Mouse (Mus musculus) limb, embryonic 12.5 days (tissue): ENCODE results near the gene Adcy6. TPM values are rescaled to one million over a fixed set of nuclear protein-coding genes. Genes with fewer than 3 reads are reported as not detected.

Source experiments
- ATAC-seq: fragments of 200-750 bp; cut with Nextera tagmentation; 2 replicates; pipeline ENCODE4 v1.8.0; 2017; ENCODE audit warnings: low read depth, moderate TSS enrichment; ENCODE audit not compliant: insufficient number of reproducible peaks, insufficient read depth, low FRiP score, low TSS enrichment
- H3K27ac ChIP-seq: fragments of 300-500 bp; sonication (generic); 2 replicates; pipeline ENCODE4 v1.5.1; 2016; ENCODE audit warnings: mild to moderate bottlenecking, moderate library complexity
- H3K27me3 ChIP-seq: fragments of 300-500 bp; sonication (generic); 2 replicates; pipeline ENCODE4 v1.6.1; 2016; ENCODE audit warnings: mild to moderate bottlenecking, moderate library complexity
- H3K36me3 ChIP-seq: fragments of 300-500 bp; sonication (generic); 2 replicates; pipeline ENCODE4 v1.6.1; 2016; ENCODE audit warnings: mild to moderate bottlenecking, moderate library complexity
- H3K4me1 ChIP-seq: fragments of 300-500 bp; sonication (generic); replicated peaks from 2 replicates; pipeline ENCODE4 v1.6.1; 2016
- H3K4me2 ChIP-seq: fragments of 300-500 bp; sonication (generic); 2 replicates; pipeline ENCODE4 v1.6.1; 2016; ENCODE audit warnings: mild to moderate bottlenecking, moderate library complexity
- H3K4me3 ChIP-seq: fragments of 300-500 bp; sonication (generic); replicated peaks from 2 replicates; pipeline ENCODE4 v1.5.1; 2016; ENCODE audit warnings: mild to moderate bottlenecking
- H3K9ac ChIP-seq: fragments of 300-500 bp; sonication (generic); replicated peaks from 2 replicates; pipeline ENCODE4 v1.6.1; 2016; ENCODE audit warnings: mild to moderate bottlenecking, moderate library complexity
- H3K9me3 ChIP-seq: fragments of 300-500 bp; sonication (generic); 2 replicates; pipeline ENCODE4 v1.6.1; 2016; ENCODE audit warnings: mild to moderate bottlenecking, moderate library complexity
- WGBS: fragments of 180-500 bp; shearing (Covaris S2); methylation state at CpG from one replicate; pipeline ENCODE4 v1.1.7; 2016; 5-methylcytosine and 5-hydroxymethylcytosine counted together
- polyA plus RNA-seq: library from polyadenylated mRNA; unstranded; fragments of >200 nt; fragmentation: Nextera tagmentation; extraction: Ambion mirVana; gene quantifications from 2 replicates; pipeline ENCODE4 v1.2.1, GENCODE M21; 2016

The Adcy6 gene
- polyA plus RNA-seq, 1 experiment from 2014 or later = 25.7 TPM

- Histone ChIP-seq H3K9ac (no peak overlapping the region), H3K27me3 (peaks cover 50% of the 10 kb centered on the region), H3K4me2 (no peak overlapping the region), H3K4me1 (peaks cover 47% of the 10 kb centered on the region), H3K9me3 (no peaks in the 10 kb centered on the region), H3K27ac (no peak overlapping the region), H3K36me3 (peaks cover 23% of the 10 kb centered on the region), H3K4me3 (no peak overlapping the region)
- 34% methylated on average over 3 of the region's 3 CpGs for WGBS
- ATAC-seq = no peak
These were observed 27.3 kb upstream of the Adcy6 start for GRCm38 (mm10) chr15:98637155-98637554.

- Histone ChIP-seq H3K27ac (no peak overlapping the region), H3K4me2 (peak overlapping the region; percentile 98), H3K4me1 (peaks cover 52% of the 10 kb centered on the region), H3K9me3 (no peaks in the 10 kb centered on the region), H3K36me3 (peaks cover 17% of the 10 kb centered on the region), H3K4me3 (no peak overlapping the region), H3K9ac (no peak overlapping the region; the same call in 1 of the 2 replicates), H3K27me3 (peaks cover 53% of the 10 kb centered on the region)
- ATAC-seq = no peak
- 54% methylated on average over 5 of the region's 5 CpGs for WGBS
These were observed 26.6 kb upstream of the Adcy6 start for GRCm38 (mm10) chr15:98636517-98636916.

- H3K9ac ChIP-seq = peak overlapping the region; percentile 88
- H3K27ac ChIP-seq = 0 out of 2 replicates have a peak overlapping the region, but pooled peaks have one; percentile 76
- peaks cover 65% of the 10 kb centered on the region for H3K27me3 ChIP-seq
- no peaks in the 10 kb centered on the region for H3K9me3 ChIP-seq
- peaks cover 60% of the 10 kb centered on the region for H3K4me1 ChIP-seq
- no peak for ATAC-seq
- H3K36me3 ChIP-seq = 0 out of 2 replicates have a peak, but pooled peaks cover 7% of the 10 kb centered on the region
- peak overlapping the region; percentile 82 for H3K4me3 ChIP-seq
- peak overlapping the region; percentile 98 for H3K4me2 ChIP-seq
- 1% methylated on average over 21 of the region's 21 CpGs for WGBS
These were observed 25.5 kb upstream of the Adcy6 start for GRCm38 (mm10) chr15:98635291-98635841.

GRCm38 (mm10) chr15:98634541-98635081 lies 24.7 kb upstream of the Adcy6 start:
- peak overlapping the region; percentile 98 for H3K4me2 ChIP-seq
- peak overlapping the region; percentile 76 for H3K27ac ChIP-seq
- ATAC-seq = peak; percentile 26; the same call in 1 of the 2 replicates
- no peaks in the 10 kb centered on the region for H3K36me3 ChIP-seq
- peaks cover 71% of the 10 kb centered on the region for H3K27me3 ChIP-seq
- no peaks in the 10 kb centered on the region for H3K9me3 ChIP-seq
- H3K4me1 ChIP-seq = peaks cover 55% of the 10 kb centered on the region
- peak overlapping the region; percentile 88 for H3K9ac ChIP-seq
- WGBS = under 1% methylated on average over 65 of the region's 65 CpGs
- H3K4me3 ChIP-seq = peak overlapping the region; percentile 82

- no peak for ATAC-seq
- peak overlapping the region; percentile 88 for H3K9ac ChIP-seq
- WGBS = under 1% methylated on average over 25 of the region's 25 CpGs
- H3K9me3 ChIP-seq = no peaks in the 10 kb centered on the region
- H3K4me1 ChIP-seq = peaks cover 61% of the 10 kb centered on the region
- H3K4me2 ChIP-seq = peak overlapping the region; percentile 98
- peaks cover 76% of the 10 kb centered on the region for H3K27me3 ChIP-seq
- H3K27ac ChIP-seq = 0 out of 2 replicates have a peak overlapping the region, but pooled peaks have one; percentile 29
- peak overlapping the region; percentile 82 for H3K4me3 ChIP-seq
- H3K36me3 ChIP-seq = no peaks in the 10 kb centered on the region
These were observed 24.1 kb upstream of the Adcy6 start for GRCm38 (mm10) chr15:98633822-98634470.

GRCm38 (mm10) chr15:98632921-98633320 lies 23.0 kb upstream of the Adcy6 start:
- Histone ChIP-seq H3K27me3 (peaks cover 86% of the 10 kb centered on the region), H3K9ac (peak overlapping the region; percentile 68), H3K27ac (no peak overlapping the region), H3K4me2 (peak overlapping the region; percentile 98), H3K4me3 (peak overlapping the region; percentile 82), H3K9me3 (no peaks in the 10 kb centered on the region), H3K36me3 (no peaks in the 10 kb centered on the region), H3K4me1 (peaks cover 71% of the 10 kb centered on the region)
- ATAC-seq = no peak
- 0% methylated on average over 4 of the region's 4 CpGs for WGBS

GRCm38 (mm10) chr15:98632107-98632744 lies 22.4 kb upstream of the Adcy6 start:
- under 1% methylated on average over 25 of the region's 25 CpGs for WGBS
- peak overlapping the region; percentile 68 for H3K9ac ChIP-seq
- no peaks in the 10 kb centered on the region for H3K9me3 ChIP-seq
- H3K4me3 ChIP-seq = peak overlapping the region; percentile 82
- peak overlapping the region; percentile 41; the same call in 1 of the 2 replicates for H3K27ac ChIP-seq
- peaks cover 82% of the 10 kb centered on the region for H3K27me3 ChIP-seq
- H3K36me3 ChIP-seq = no peaks in the 10 kb centered on the region
- peaks cover 71% of the 10 kb centered on the region for H3K4me1 ChIP-seq
- peak; percentile 60 for ATAC-seq
- peak overlapping the region; percentile 98 for H3K4me2 ChIP-seq

- Histone ChIP-seq H3K36me3 (no peaks in the 10 kb centered on the region), H3K9me3 (no peaks in the 10 kb centered on the region), H3K4me1 (peaks cover 70% of the 10 kb centered on the region), H3K9ac (peak overlapping the region; percentile 13; the same call in 1 of the 2 replicates), H3K4me3 (peak overlapping the region; percentile 82), H3K4me2 (peak overlapping the region; percentile 98), H3K27ac (peak overlapping the region; percentile 41; the same call in 1 of the 2 replicates), H3K27me3 (peaks cover 77% of the 10 kb centered on the region)
- under 1% methylated on average over 18 of the region's 18 CpGs for WGBS
- ATAC-seq = 0 out of 2 replicates have a peak, but pooled peaks have one; percentile 4
These were observed 21.6 kb upstream of the Adcy6 start for GRCm38 (mm10) chr15:98631493-98631892.

- Histone ChIP-seq H3K27me3 (peaks cover 68% of the 10 kb centered on the region), H3K36me3 (no peaks in the 10 kb centered on the region), H3K4me1 (peaks cover 63% of the 10 kb centered on the region), H3K9me3 (no peaks in the 10 kb centered on the region), H3K9ac (peak within 1 kb of the TSS; percentile 13; the same call in 1 of the 2 replicates), H3K27ac (no peak within 1 kb of the TSS), H3K4me2 (peak within 1 kb of the TSS; percentile 98), H3K4me3 (peak within 1 kb of the TSS; percentile 82)
- 35% methylated on average over 4 of the region's 4 CpGs for WGBS
- ATAC-seq = no peak
These were observed 20.7 kb upstream of the Adcy6 start, which contains the start of gene Cacnb3 for GRCm38 (mm10) chr15:98630540-98630939. Cacnb3 (plus strand) TSS chr15:98630840.

- H3K4me3 ChIP-seq = no peak overlapping the region
- H3K27me3 ChIP-seq = peaks cover 57% of the 10 kb centered on the region
These were observed 19.6 kb upstream of the Adcy6 start for GRCm38 (mm10) chr15:98629464-98629863.

More at GRCm38 (mm10) chr15:98629464-98629863, 19.6 kb upstream of the Adcy6 start:
- Histone ChIP-seq H3K4me2 (no peak overlapping the region), H3K9me3 (no peaks in the 10 kb centered on the region), H3K9ac (no peak overlapping the region; the same call in 1 of the 2 replicates), H3K36me3 (no peaks in the 10 kb centered on the region), H3K27ac (no peak overlapping the region), H3K4me1 (peaks cover 57% of the 10 kb centered on the region)
- 51% methylated on average over 6 of the region's 6 CpGs for WGBS
- ATAC-seq = no peak
